8 mouse cellular contexts compared by ENCODE assay signal in the genomic region with DNA sequence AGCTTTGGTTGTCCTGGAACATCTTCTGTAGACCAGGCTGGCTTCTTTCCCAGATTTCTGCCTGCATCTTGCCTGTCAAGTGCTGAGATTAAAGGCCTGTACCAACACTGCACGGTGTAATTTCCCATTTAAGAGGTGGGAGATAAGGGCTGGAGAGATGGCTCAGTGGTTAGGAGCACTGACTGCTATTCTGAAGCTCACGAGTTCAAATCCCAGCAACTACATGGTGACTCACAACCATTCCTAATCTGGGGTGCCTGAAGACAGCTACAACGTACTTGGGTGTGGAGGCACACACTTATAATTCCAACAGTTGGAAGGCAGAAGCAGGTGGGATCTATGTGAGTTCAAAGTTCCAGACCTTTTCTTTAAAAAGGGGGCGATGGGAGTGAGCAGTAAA. TPM values are rescaled to one million over a fixed set of nuclear protein-coding genes. Genes with fewer than 3 reads are reported as not detected.
A peak's percentile ranks its signal among the peaks of the same experiment; 100 is the strongest.
DNase-seq lines count a peak whose midpoint lies in the region; ATAC-seq lines count a peak whose summit lies in the region.

No protein-coding gene starts in this region.

- no peak overlapping the region for H3K27ac ChIP-seq in intestine, embryonic 14.5 days (ENCODE audit: low read depth)
- H3K27ac ChIP-seq in neural tube, embryonic 14.5 days (ENCODE audit: low read depth, low read length), result no peak overlapping the region

- H3K9me3 ChIP-seq in intestine, embryonic 14.5 days (ENCODE audit: control insufficient read depth, low read length), result no peaks in the 10 kb centered on the region
- no peaks in the 10 kb centered on the region for H3K9me3 ChIP-seq in neural tube, embryonic 14.5 days (ENCODE audit: control insufficient read depth, low read length)

- H3K4me1 ChIP-seq in intestine, embryonic 14.5 days (replicated peaks; ENCODE audit: control insufficient read depth, insufficient read depth, low read length), result no peaks in the 10 kb centered on the region
- no peaks in the 10 kb centered on the region for H3K4me1 ChIP-seq in neural tube, embryonic 14.5 days (ENCODE audit: control insufficient read depth, insufficient read depth, low read length)

- H3K9ac ChIP-seq in intestine, embryonic 14.5 days (ENCODE audit: low read length), result no peak overlapping the region
- H3K9ac ChIP-seq in neural tube, embryonic 14.5 days (replicated peaks; ENCODE audit: low read depth, low read length), result no peak overlapping the region

- peak overlapping the region; percentile 97; the same call in 1 of the 2 replicates for H3K4me3 ChIP-seq in intestine, embryonic 14.5 days (ENCODE audit: low read depth, low read length)
- H3K4me3 ChIP-seq in neural tube, embryonic 14.5 days (ENCODE audit: low read depth, low read length), result no peak overlapping the region

- peak; percentile 20 to 47 for DNase-seq in cerebellum, postnatal 10 days
- DNase-seq in cerebellum, adult 11 months, result no peak
- DNase-seq in right cerebral cortex, postnatal 10 days (ENCODE audit: low spot score in 2 of 2), result peak; percentile 20 to 38
- no peak for DNase-seq in right cerebral cortex, postnatal 25 days
- no peak for DNase-seq in intestine, embryonic 14.5 days (ENCODE audit: low spot score)
- no peak for DNase-seq in T-cell, adult 2 months (ENCODE audit: low spot score)
- no peak for DNase-seq in left cerebral cortex, adult 8-10 months (ENCODE audit: low spot score in 2 of 2)

- H3K27me3 ChIP-seq in intestine, embryonic 14.5 days (replicated peaks; ENCODE audit: control insufficient read depth, insufficient read depth, low read length), result no peaks in the 10 kb centered on the region
- H3K27me3 ChIP-seq in neural tube, embryonic 14.5 days (ENCODE audit: control insufficient read depth, insufficient read depth, low read length), result no peaks in the 10 kb centered on the region

- no peaks in the 10 kb centered on the region for H3K36me3 ChIP-seq in intestine, embryonic 14.5 days (ENCODE audit: control insufficient read depth, insufficient read depth, low read length)
- no peaks in the 10 kb centered on the region for H3K36me3 ChIP-seq in neural tube, embryonic 14.5 days (ENCODE audit: control insufficient read depth, insufficient read depth, low read length)

- ATAC-seq in intestine, embryonic 14.5 days (replicated peaks; ENCODE audit: low FRiP score, low TSS enrichment, low read depth), result no peak
- ATAC-seq in neural tube, embryonic 14.5 days (ENCODE audit: low read depth), result peak; percentile 22

- no peak overlapping the region for H3K4me2 ChIP-seq in intestine, embryonic 14.5 days (ENCODE audit: low read length)
- no peak overlapping the region for H3K4me2 ChIP-seq in neural tube, embryonic 14.5 days (ENCODE audit: low read depth, low read length)

- 36% methylated on average over 4 of the region's 4 CpGs for WGBS in intestine, embryonic 14.5 days
- WGBS in neural tube, embryonic 14.5 days, result 47% methylated on average over 4 of the region's 4 CpGs

RNA-seq across cellular contexts. Expression of a gene that starts 46.8 kb away (rescaled TPM):
- polyA plus RNA-seq in intestine, embryonic 14.5 days (2014; fragmentation: Nextera tagmentation; extraction: Ambion mirVana), result 65.0 and 66.8 TPM in 2 replicates
- 104 and 118 TPM in 2 replicates for polyA plus RNA-seq in neural tube, embryonic 14.5 days (2014; fragmentation: Nextera tagmentation; extraction: Ambion mirVana)
- total RNA-seq in left cerebral cortex, adult 8-10 months (2022), result 100 to 1,000 TPM; 115 to 139 (median 131) TPM

Comparison
In these comparisons a context has a peak if more than half of its experiments do, and no peak if none do; other contexts are left out.
1. DNase-seq: peak in cerebellum, postnatal 10 days (2 of 2) and right cerebral cortex, postnatal 10 days (2 of 2); none in cerebellum, adult 11 months (single experiment), right cerebral cortex, postnatal 25 days (single experiment), intestine, embryonic 14.5 days (single experiment), T-cell, adult 2 months (single experiment) and left cerebral cortex, adult 8-10 months (0 of 2).